Mouse (Mus musculus): Measurements from ENCODE around the gene Plcd1. TPM values are rescaled to one million over a fixed set of nuclear protein-coding genes. Genes with fewer than 3 reads are reported as not detected.

The Plcd1 gene
- 10 to 100 TPM; 11.5 to 12.1 TPM for total RNA-seq (2021)
- long read RNA-seq, experiment 1, transcript Plcd1-201 (15 exons, 2,657 nt): major isoform, 8 of 14 reads
- long read RNA-seq, experiment 1, partial matches to known transcripts: 2 of 14 reads
- long read RNA-seq, experiment 1, other reads (novel, unspliced or antisense): 4 of 14 reads
- long read RNA-seq, experiment 2, partial matches to known transcripts: 1 of 10 reads
- long read RNA-seq, experiment 2, other reads (novel, unspliced or antisense): 5 of 10 reads

DNA sequence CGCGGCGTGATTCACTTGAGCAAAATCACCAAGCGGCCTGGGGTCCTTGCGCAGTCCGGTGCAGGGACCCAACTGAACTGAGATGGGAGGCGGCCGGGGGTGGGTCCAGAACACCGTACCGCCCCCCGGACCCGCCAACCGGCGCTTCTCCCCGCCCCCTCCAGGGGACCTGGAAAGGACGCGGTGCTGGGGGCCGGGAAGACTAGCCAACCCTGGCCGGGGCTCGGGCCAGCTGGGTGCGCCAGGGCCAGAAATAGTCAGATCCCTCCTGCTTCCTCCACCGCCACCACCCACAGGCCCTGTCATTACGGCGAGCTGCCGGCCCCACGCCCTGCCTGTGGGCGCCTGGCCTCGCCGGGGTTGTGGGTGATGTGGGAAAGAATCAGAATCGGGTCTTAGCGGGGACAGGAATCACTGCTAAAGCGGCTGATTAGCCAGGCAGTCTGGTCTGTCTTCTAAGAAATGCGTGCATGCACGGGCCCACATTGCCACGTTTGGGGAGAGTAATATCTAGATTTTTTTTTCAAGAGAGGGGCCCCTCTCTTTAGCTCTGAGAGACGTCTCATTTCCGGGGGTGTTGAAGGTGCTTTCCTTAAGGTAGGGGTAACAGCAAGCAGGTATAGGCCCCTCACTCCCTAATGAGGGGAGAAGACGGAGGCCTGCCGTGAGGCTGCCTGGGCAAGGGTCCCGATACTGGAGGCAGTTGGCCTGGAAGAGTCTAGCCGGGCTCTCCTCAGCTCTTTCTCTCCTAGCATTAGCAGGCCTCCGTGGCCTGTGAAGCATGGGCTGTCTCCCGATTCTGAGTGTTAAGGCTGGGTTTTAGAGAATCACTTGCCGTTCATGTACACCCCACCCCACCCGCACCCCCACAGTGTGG is at the start of gene Plcd1:
Gene Plcd1 (minus strand): TSS at position 84 of the 877 bp plus-strand sequence.
- intact Hi-C loops (cut with DNase I): no loop called here
- peak; percentile 82 to 85 for DNase-seq (ENCODE audit: low spot score in 2 of 2)

DNA sequence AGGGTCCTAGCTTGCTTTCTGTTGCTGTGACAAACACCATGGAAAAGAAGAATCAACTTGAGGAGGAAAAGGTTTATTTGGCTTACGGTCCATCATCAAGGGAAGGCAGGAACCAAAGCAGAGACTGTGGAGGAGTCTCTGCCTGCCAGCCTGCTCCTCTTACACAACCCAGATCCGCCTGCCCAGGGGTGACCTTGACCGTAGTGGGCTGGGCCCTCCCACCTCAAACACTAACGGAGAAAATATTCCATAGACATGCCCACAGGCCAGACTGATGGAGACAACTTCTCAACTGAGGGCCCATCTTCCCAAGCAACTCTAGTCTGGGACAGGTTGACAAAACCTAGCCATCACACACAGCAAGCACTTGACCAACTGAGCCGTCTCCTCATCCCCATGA is 48.8 kb upstream of the Plcd1 start:
- DNase-seq (ENCODE audit: low spot score in 2 of 2): no peak
- intact Hi-C loops (cut with DNase I): no loop called here

DNA sequence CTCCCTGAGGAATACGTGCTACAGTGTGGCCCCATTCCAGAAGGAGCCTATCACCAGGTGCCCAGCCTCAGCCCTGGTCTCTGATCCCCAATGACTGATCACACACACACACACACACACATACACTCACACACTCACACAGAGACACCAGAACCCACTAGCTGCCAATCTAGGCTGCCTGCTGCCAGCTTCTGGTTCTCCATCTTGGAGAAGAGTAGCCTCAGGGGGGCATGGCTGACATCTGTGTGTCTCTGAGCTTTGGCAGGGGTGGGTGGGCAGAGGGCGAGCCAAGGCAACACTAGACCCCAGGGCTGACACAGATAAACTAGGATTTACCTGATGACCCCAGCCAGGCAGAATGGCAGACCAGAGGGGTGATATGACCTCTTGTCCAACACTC is 45.5 kb upstream of the Plcd1 start:
- no peak for DNase-seq (ENCODE audit: low spot score in 2 of 2)
- intact Hi-C loops (cut with DNase I): no loop called here

DNA sequence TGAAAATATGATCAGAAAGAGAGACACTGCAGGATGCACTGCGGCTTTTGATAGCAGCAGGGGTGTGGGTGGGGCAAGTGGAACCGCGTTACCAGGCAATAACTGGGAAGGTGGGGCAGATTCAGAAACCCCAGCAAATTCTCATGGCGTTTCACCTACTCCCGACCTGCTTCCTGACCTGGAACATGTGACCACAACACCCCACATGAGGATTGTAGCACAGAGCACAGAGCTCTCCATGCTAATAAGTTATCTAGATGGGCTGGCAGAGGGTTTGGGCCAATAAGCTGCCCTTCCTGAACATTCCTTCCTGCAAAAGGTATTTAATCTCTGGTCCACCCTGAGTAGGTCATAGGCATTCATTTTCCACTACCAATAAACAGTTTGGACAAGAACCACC is 37.4 kb upstream of the Plcd1 start:
- DNase-seq (ENCODE audit: low spot score in 2 of 2): no peak
- intact Hi-C loops (cut with DNase I): no loop called here

DNA sequence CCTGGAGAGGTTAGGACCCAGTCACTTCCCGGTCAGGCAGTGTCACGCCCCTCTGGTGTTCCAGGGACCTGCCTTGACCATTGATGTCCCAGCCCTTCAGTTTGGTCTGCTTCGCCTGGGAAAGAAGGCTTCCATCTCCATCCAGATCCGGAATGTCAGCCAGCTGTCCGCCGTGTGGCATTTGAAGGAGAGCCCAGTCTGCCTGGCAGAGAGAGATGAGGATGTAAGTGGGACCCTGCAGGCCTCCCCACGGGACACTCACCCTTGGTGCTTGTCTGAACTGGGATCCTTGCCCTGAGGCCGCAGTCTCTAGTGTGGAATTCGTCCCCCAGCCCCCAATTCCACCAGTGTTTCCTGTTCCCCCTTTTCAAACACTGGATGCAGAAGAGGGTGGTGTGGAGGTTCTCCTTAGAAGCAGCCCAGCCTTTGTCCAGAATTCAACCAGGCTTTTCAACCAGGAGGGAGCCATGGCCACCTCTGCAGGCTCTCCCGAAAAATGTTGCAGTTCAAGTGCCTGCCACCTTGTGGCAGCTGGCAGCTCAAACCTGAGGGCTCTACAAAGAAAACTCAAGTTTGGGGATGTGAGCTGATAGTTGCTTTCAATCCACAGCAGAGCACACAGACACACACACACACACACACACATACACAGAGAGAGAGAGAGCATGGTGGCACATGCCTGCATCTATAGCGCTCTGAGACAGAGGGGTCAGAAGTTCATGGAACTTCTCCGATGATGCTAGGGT is 35.3 kb upstream of the Plcd1 start:
- intact Hi-C loops (cut with DNase I): no loop called here
- peak in 1 of 2 experiments; percentile 30 for DNase-seq (ENCODE audit: low spot score in 2 of 2)

DNA sequence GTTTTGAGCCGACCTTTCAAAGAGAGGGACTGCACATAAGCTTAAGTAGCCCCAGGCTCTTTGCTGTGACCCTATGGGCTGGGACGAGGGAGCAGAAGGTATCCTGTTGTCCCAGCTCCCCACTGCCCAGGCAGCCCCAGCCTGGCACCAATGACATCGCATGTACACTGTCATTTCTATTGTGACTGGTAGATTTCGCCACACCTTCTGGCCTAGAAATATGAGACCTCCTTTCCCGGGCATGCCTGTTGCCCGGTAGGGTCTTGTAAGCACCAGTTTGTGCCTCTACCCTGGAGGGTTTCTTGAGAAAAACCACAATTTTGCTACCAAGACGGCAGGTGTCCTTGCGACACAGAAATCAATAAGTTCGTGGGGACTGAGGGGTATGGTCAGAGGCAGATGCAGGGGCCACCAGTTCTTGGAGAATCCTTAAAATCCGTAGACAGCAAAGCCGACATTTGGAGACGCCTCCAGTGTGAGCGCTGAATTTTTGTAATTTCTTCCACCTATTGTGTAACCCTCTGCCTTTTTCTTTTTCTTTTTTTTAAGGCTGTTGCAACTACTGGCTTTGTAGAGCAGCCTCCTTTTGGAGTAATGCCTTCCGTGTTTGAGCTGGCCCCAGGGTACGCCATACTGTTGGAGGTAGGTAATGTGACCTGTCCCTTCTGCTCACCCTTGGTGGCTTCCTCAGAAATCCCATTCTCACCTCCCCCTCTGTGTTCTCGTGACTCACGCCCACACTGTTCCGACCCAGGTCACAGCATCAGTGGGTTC is 29.5 kb upstream of the Plcd1 start:
- intact Hi-C loops (cut with DNase I): no loop called here
- no peak for DNase-seq (ENCODE audit: low spot score in 2 of 2)

DNA sequence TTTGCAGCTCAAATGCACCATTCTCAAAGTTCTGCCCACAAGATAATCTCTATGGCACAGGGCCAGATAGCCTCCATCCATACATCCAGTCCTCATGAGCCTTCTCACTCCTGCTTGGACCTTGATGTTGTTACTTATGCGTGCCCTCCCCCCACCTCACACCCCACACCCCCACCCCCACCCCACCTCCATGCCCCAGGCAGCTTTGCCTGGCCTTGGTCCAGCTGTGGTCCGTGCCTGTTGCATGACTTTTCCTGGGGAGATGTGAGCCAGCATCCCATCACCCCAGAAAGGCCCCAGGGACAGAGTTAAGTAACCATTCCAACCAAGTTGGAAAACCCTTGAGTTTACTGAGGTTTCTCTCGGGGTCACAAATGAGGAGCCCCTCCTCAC is 26.9 kb upstream of the Plcd1 start:
- DNase-seq (ENCODE audit: low spot score in 2 of 2): no peak
- intact Hi-C loops (cut with DNase I): no loop called here

DNA sequence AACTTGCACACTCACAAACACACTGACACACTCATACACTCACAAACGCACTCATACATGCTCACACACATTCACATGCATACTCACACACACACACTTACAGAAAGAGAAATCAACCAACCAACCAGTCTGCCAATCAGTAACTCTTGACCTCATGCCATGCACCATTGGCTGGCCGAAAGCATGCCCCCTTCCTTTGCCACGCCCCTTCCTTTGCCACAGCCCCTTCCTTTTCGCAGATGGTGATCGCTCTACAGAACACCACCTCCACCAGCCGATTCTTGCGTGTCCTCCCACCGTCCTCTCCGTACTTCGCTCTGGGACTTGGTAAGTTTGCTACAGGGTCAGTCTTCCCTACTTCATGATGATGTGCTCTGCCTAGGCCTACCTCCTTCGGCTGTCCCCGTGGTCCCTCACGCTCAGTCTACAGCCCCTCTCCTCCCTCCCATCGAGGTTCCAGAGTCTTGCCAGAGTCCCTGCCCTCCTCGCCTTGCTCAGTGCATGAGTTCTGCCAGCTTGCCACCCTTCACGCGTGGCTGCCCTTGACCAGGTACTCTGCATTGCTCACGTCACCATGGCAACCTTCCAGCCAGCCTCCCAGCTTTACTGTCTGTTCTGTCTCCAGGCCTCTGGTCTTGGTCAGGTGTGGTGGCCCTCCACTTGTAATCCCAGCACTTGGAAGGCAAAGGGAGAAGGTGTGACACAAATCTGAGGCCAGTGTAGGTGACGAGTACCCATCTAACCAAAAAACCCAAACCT is 26.3 kb upstream of the Plcd1 start:
- DNase-seq (ENCODE audit: low spot score in 2 of 2): no peak
- intact Hi-C loops (cut with DNase I): no loop called here

DNA sequence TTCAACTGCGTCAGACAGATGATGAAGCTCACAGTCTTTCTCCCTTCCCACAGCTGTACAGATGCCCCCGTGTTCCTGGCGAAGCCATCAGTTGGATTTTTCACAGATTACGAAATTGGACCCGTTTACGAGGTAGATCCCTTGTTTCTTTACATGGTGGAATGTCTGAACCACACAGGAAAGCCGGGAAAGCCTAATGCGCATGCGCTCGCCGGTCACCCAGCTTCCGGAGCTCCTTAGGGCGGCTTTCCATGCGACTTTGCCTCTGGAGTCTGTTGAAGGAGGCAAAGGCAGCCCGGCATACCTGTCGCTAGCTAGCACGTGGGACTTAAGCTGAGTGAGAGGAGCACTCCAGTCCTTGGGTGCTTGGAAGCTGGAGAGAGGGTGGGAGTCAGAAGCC is 21.6 kb upstream of the Plcd1 start:
- intact Hi-C loops (cut with DNase I): no loop called here
- no peak for DNase-seq (ENCODE audit: low spot score in 2 of 2)

DNA sequence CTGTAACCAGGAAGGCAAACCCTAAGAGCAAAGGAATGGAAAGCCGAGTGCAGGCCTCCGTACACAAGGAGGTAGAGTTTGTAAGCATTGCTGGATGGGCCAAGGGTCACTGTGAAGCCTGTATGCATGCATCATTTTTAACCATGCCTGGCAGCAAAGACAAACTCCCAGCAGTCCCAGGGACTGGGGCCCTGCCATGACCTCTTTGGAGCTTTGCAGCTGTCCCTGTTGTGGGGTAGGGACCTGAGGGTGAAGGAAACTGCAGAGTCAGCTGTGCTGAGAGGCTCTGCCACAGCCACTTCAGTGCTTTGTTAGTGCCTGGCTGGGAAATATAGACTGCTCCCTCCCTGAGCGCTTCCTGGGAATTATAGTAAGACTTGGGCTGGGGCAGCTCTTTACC is 17.3 kb upstream of the Plcd1 start:
- no peak for DNase-seq (ENCODE audit: low spot score in 2 of 2)
- intact Hi-C loops (cut with DNase I): no loop called here

DNA sequence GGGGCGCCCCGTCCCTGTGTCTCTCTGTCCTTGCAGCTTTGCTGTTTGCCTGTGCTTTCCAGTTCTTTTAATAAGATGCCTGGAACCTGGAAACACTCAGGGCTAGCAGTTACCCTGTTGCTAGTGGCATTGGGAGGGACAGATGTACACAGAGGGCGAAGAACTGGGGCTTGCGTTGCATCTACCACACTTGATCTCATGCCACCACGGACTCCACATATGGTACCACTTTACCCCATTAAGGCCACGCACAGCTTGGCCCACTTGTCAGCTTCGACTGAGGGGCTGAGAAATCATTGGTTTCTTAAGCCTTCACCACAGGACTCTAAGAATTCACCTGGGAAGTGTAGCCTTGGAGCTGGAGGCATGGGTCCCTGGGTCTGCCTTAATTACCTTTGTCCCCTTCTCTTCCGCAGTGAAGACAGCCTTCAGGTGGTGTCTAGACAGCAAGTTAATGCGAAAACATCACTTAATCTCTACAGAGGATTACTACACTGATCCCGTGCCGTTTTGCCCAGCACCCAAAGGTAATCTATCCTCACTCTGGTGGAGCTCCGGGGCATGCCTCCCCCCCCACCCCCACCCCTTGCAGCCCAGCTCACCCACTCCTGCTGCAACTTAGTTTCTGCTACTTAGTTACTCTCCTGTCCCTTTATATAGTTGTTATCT is 16.5 kb upstream of the Plcd1 start:
- intact Hi-C loops (cut with DNase I): loop anchor here (10.0 kb wide), 1 partner anchor 215 kb away; the partner anchor contains the start of gene Oxsr1
- no peak for DNase-seq (ENCODE audit: low spot score in 2 of 2)

DNA sequence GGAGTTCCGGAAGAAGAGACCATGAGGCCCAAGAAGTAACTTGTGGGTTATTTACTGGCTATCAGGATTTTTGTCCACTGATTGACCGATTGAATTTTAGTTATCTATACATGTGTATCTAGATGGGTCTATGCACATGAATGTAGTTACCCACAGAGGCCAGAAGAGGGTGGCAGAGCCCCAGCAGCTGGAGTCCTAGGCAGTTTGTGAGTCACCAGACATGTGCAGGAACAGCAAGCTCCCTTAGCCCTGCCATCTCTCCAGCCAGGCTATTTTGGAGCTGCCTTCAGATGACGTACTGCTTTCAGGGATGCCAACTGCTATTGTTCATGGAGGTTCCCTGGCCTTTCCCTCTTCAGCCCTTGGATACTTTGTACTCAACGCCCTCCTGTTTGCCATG is 14.3 kb upstream of the Plcd1 start:
- peak in 1 of 2 experiments; percentile 61 for DNase-seq (ENCODE audit: low spot score in 2 of 2)
- intact Hi-C loops (cut with DNase I): loop anchor here (10.0 kb wide), 1 partner anchor 217 kb away; the partner anchor contains the start of gene Oxsr1

DNA sequence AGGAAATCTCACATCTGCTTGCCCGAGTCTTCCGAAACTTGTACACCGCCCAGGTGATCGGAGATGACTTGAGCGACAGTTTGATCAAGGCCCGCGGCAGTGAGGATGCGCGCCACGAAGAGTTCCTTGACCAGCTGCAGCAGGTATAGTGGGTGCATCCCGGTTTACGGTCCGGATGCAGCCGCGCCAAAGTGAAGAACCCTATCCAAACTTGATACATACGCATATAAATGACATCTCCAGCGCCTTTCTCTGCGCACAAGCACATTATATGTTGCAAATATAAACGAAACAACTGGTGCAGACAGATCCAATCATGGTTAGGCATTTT is 9.4 kb upstream of the Plcd1 start:
- intact Hi-C loops (cut with DNase I): loop anchor here (10.0 kb wide), 1 partner anchor 222 kb away; the partner anchor contains the start of gene Oxsr1
- no peak for DNase-seq (ENCODE audit: low spot score in 2 of 2)

DNA sequence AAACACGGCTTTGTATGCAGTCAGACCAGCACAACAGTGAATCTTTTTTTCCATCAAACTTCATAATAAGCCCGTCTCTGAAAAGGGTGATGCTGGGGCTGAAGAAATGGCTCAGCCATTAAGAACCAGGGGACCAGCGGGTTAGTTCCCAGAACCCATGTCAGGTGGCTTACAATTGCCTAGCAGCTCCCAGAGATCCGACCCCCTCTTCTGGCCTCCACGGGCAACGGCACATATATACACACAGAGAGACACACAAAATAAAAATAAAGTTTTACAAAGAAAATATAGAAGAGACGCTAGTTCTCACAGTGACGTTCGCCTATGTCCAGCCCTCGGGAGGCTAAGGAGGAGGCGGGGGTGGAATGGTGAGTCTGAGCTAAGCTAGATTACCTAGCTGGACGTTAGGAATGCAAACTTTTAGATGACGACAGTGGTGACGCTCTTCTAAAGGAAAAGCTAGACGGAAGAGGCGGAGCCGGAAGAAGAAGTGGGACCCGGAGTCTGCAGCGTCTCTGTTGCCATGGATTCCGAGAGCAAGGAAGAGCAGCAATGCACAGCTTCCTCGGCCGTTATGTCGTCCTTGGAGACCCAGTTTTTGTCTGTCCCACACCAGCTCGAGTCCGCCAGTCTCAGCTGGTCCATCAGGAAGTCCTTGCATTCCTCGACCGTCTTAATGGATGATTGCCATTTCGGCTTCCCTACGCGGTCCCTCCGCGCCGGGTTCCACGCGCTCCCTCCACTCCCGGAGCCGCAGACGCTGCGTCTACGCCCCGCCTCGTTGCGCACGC is 8.9 kb upstream of the Plcd1 start, which contains the start of gene Dlec1:
Gene Dlec1 (plus strand): TSS at position 487 of the 791 bp plus-strand sequence.
- intact Hi-C loops (cut with DNase I): loop anchor here (10.0 kb wide), 1 partner anchor 223 kb away; the partner anchor contains the start of gene Oxsr1
- peak; percentile 77 to 81 for DNase-seq (ENCODE audit: low spot score in 2 of 2)

DNA sequence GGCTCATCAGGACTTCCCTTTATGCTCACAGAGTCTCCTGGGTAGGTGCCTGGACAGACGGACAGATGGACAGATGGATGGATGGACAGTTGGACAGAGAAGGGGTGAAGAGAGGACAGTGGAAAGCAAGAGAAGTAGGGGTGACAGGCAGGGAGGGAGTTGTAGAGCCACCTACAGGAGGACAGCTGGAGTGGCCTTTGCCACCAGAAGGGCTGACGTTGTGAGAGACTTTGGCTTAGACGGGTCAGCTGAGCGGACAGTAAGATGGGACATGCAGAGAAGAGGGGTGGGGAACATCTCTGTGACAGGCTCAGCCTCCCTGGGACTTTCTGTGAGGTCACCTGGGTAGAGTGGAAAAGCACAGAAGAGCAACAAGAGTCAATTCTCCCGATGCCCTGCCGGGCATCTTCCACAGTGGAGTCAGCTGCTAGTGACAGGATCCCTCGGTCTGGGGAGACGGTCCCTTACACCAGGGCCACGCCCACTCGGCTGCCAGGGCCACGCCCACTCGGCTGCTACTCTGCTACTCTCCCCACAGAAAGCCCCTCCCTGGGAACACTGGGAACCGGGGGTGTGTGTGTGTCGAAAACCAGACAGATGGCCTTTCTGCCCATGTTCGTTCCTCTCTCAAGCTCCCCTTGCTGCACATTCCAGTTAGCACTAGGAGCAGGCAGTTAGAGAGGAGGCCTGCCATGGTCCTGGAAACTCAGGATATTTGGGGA is 7.0 kb upstream of the Plcd1 start:
- intact Hi-C loops (cut with DNase I): loop anchor here (10.0 kb wide), 1 partner anchor 224 kb away; the partner anchor contains the start of gene Oxsr1
- peak in 1 of 2 experiments; percentile 58 for DNase-seq (ENCODE audit: low spot score in 2 of 2)

DNA sequence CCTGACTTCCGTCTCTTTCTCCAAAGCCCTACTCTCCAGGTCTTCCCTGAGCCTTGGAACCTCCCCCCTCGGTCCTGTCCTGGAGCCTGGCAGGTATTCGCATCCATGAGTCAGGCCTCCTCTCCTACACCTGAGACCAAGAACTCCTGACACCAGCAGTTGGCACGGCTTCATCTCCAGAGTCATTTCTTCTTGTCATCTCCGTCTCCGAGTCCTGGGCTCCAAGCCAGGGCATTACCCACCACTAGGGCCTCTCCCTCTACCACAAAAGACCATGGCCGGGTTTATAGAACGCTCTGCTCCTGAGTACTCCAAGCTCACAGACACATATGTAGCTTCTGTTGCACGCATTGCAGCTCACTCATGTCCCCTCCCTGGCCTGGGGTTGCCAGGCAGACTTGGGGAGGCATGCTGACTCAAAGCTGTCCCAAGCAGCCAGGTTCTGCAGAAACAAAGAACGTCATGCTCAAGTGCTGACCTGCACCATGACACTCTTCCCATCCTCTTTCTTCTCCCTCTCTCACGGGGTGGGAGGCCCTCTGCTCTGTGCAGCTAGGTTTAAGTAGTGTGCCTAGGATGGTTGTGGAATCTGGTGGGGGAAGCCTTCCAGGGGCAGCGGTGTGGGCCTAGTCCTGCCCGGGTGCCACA is 1.3 kb upstream of the Plcd1 start:
- no peak for DNase-seq (ENCODE audit: low spot score in 2 of 2)
- intact Hi-C loops (cut with DNase I): no loop called here
